Mouse (Mus musculus) hindbrain, postnatal 0 days (tissue): ENCODE results near the gene Kcnj14. TPM values are rescaled to one million over a fixed set of nuclear protein-coding genes. Genes with fewer than 3 reads are reported as not detected.
A peak's percentile ranks its signal among the peaks of the same experiment; 100 is the strongest.

Experiments used
- ATAC-seq: fragments of 200-750 bp; cut with Nextera tagmentation; 2 replicates; pipeline ENCODE4 v1.8.0; 2017; ENCODE audit warnings: mild to moderate bottlenecking, moderate TSS enrichment, moderate library complexity
- DNase-seq: peaks from one replicate; pipeline ENCODE4 v3.0.0-alpha.2; 2015; ENCODE audit warnings: low spot score
- H3K27ac ChIP-seq: fragments of 300-500 bp; sonication (generic); 2 replicates; pipeline ENCODE4 v1.5.1; 2014; ENCODE audit warnings: mild to moderate bottlenecking
- H3K27me3 ChIP-seq: fragments of 300-500 bp; sonication (generic); 2 replicates; pipeline ENCODE4 v1.6.1; 2014; ENCODE audit warnings: low read length, mixed read lengths; ENCODE audit not compliant: insufficient read depth
- H3K36me3 ChIP-seq: fragments of 300-500 bp; sonication (generic); 2 replicates; pipeline ENCODE4 v1.6.1; 2014; ENCODE audit warnings: low read length, mixed read lengths; ENCODE audit not compliant: insufficient read depth
- H3K4me1 ChIP-seq: fragments of 300-500 bp; sonication (generic); 2 replicates; pipeline ENCODE4 v1.6.1; 2014; ENCODE audit warnings: antibody characterized with exemption, low read length, mixed read lengths; ENCODE audit not compliant: insufficient read depth
- H3K4me2 ChIP-seq: fragments of 300-500 bp; sonication (generic); 2 replicates; pipeline ENCODE4 v1.6.1; 2014; ENCODE audit warnings: low read depth, mild to moderate bottlenecking, low read length, moderate library complexity, mixed read lengths
- H3K4me3 ChIP-seq: fragments of 300-500 bp; sonication (generic); 2 replicates; pipeline ENCODE4 v1.5.1; 2014; ENCODE audit warnings: low read length
- H3K9ac ChIP-seq: fragments of 300-500 bp; sonication (generic); replicated peaks from 2 replicates; pipeline ENCODE4 v1.6.1; 2014; ENCODE audit warnings: mild to moderate bottlenecking, low read length, moderate library complexity, mixed read lengths
- H3K9me3 ChIP-seq: fragments of 300-500 bp; sonication (generic); 2 replicates; pipeline ENCODE4 v1.6.1; 2016; ENCODE audit warnings: low read length, mixed read lengths
- CTCF ChIP-seq: IDR thresholded peaks from 2 replicates; pipeline ENCODE4 v1.5.1; 2016; ENCODE audit warnings: antibody characterized with exemption, control low read depth, low read depth
- WGBS: fragments of 180-500 bp; shearing (Covaris S2); extraction: QIAGEN DNeasy Blood & Tissue Kit; methylation state at CpG from one replicate; pipeline ENCODE4 v1.1.7; 2014; 5-methylcytosine and 5-hydroxymethylcytosine counted together
- polyA plus RNA-seq: library from polyadenylated mRNA; unstranded; fragments of >200 nt; fragmentation: Nextera tagmentation; extraction: Ambion mirVana; gene quantifications from 2 replicates; pipeline ENCODE4 v1.2.1, GENCODE M21; 2015
- total RNA-seq: library from RNA; depleted of rRNA; stranded (reverse); fragments of >200 nt; gene quantifications from 2 replicates; pipeline ENCODE4 v1.2.3, GENCODE M21; 2014

Kcnj14 gene
- total and polyA plus RNA-seq, 2 experiments from 2014 or later: 0.89 to 1.4 TPM

GRCm38 (mm10) chr7:45790721-45791120, 33.9 kb downstream of the Kcnj14 start:
- 66% methylated on average over 6 of the region's 6 CpGs for WGBS
- Histone ChIP-seq H3K4me1 (peaks cover 6% of the 10 kb centered on the region; the same call in 1 of the 2 replicates), H3K27me3 (no peaks in the 10 kb centered on the region), H3K9me3 (no peaks in the 10 kb centered on the region), H3K36me3 (peaks cover 53% of the 10 kb centered on the region), H3K27ac (no peak overlapping the region), H3K4me3 (no peak overlapping the region), H3K4me2 (no peak overlapping the region), H3K9ac (no peak overlapping the region)
- TF ChIP-seq CTCF: no peak
- ATAC-seq (no peak), DNase-seq (no peak)

DNA sequence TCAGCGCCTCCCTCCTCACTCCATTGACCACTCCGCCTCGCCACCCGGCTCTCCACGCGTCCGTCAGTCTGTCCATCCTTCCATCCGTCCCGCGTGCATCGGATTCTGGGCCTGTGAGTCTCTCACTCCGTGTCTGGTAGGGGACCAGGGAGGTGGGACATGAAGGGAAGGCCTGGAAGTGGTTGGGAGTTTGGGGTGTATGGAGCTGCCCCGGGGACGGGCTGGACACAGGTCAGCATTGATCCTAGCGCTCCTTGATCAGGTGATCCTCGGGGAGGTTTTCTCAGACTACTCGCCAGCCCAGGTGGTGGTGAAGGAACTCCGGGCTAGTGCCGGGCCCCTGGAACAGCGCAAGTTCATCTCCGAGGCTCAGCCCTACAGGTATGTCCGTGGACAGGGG, 36.9 kb downstream of the Kcnj14 start:
- no peaks in the 10 kb centered on the region for H3K9me3 ChIP-seq
- H3K4me3 ChIP-seq: no peak overlapping the region
- no peak for ATAC-seq
- H3K27ac ChIP-seq: 0 out of 2 replicates have a peak overlapping the region, but pooled peaks have one; percentile 98
- no peak overlapping the region for H3K9ac ChIP-seq
- no peak for TF ChIP-seq CTCF
- WGBS: 87% methylated on average over 22 of the region's 22 CpGs
- H3K4me2 ChIP-seq: peak overlapping the region; percentile 86
- peaks cover 6% of the 10 kb centered on the region; the same call in 1 of the 2 replicates for H3K4me1 ChIP-seq
- no peaks in the 10 kb centered on the region for H3K27me3 ChIP-seq
- peaks cover 36% of the 10 kb centered on the region for H3K36me3 ChIP-seq
- DNase-seq: no peak

DNA sequence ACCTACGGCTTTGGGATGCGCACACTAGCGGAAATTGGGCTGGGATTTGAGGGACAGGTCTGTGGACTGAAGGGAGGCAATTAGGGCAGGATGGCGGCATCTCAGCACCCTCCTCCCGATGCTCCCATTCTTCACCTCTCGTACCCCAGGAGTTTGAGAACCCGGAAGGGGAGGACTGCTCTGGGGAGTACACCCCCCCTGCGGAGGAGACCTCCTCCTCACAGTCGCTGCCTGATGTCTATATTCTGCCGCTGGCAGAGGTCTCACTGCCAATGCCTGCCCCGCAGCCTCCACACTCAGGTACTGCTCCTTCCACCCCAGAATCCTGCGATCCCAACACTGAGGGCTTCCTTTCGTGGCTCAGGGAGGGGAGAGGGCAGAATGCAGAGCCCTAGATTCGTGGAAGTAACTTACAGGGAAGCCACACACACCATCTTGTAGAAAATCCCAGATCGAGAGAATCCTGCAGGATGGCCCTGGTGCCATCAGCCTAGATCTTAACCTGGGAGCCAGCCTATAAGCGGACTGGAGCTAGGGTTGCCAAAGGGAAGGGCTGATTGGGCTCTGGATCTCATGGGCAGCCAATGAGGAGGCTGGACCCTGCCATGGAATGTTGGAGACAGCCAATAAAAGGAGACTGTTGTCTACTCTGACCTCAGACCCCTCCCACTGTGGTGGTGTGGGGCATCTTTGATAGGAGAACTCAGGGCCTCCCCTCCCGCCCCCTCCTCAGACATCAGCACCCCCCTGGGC, 37.7 kb downstream of the Kcnj14 start:
- 14% methylated on average over 17 of the region's 17 CpGs for WGBS

GRCm38 (mm10) chr7:45786136-45786578, 38.4 kb downstream of the Kcnj14 start:
- Histone ChIP-seq H3K27ac (peak overlapping the region; percentile 98), H3K4me3 (peak overlapping the region; percentile 93), H3K27me3 (no peaks in the 10 kb centered on the region), H3K4me2 (peak overlapping the region; percentile 86), H3K9me3 (no peaks in the 10 kb centered on the region), H3K36me3 (peaks cover 28% of the 10 kb centered on the region), H3K4me1 (peaks cover 6% of the 10 kb centered on the region; the same call in 1 of the 2 replicates), H3K9ac (peak overlapping the region; percentile 90)
- WGBS: 1% methylated on average over 14 of the region's 14 CpGs
- TF ChIP-seq CTCF: no peak
- DNase-seq: peak; percentile 91
- ATAC-seq: peak; percentile 60

More for the DNA sequence above, 37.7 kb downstream of the Kcnj14 start:
- H3K27me3 ChIP-seq: no peaks in the 10 kb centered on the region
- peak; percentile 82 for DNase-seq
- H3K9ac ChIP-seq: peak overlapping the region; percentile 90
- H3K4me1 ChIP-seq: peaks cover 6% of the 10 kb centered on the region; the same call in 1 of the 2 replicates
- H3K4me2 ChIP-seq: peak overlapping the region; percentile 86
- no peak for TF ChIP-seq CTCF
- peak overlapping the region; percentile 98 for H3K27ac ChIP-seq
- peaks cover 28% of the 10 kb centered on the region for H3K36me3 ChIP-seq
- ATAC-seq: peak; percentile 30
- H3K9me3 ChIP-seq: no peaks in the 10 kb centered on the region
- peak overlapping the region; percentile 93 for H3K4me3 ChIP-seq

DNA sequence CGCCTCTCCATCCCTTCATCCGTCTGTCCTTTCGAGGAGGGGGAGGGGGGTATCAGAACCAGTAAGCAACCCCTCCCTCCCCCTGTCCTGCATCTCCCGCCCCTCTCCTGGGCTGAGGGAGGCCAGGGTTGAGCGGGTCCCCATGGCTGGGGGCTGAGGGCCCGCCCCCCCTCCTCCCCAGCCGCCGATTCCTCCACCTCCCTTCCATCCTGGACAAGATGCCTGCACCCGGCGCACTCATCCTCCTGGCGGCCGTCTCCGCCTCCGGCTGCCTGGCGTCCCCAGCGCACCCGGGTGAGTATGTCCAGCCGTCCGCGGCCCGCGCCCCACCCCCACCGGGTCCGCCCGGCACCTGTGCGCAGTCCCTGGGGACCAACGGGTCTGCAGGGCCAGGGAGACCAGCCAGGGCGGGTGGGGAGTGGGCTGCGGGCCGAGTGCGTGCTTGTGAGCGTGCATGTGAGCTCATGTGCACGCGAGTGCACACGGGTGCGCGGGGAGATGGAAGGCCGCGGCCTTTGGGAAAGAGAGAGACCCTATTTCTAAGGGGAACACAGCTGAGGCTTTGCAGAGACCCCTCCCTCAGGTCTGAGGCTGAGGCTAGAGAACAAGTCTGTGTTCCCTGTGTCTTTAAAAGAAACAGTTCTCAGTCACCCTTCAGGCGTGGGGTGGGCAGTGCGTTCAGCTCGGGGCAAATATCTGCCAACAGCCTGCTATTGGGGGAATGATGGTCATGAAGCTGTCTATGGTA, 39.0 kb downstream of the Kcnj14 start:
- DNase-seq: peak; percentile 76
- Histone ChIP-seq H3K4me2 (peak overlapping the region; percentile 86), H3K27me3 (no peaks in the 10 kb centered on the region), H3K9me3 (no peaks in the 10 kb centered on the region), H3K27ac (peak overlapping the region; percentile 98), H3K36me3 (peaks cover 22% of the 10 kb centered on the region), H3K4me3 (peak overlapping the region; percentile 93), H3K9ac (peak overlapping the region; percentile 90), H3K4me1 (peaks cover 6% of the 10 kb centered on the region; the same call in 1 of the 2 replicates)
- WGBS: 0% methylated on average over 34 of the region's 42 CpGs
- ATAC-seq: peak; percentile 46
- TF ChIP-seq CTCF: no peak; the same call in 1 of the 2 replicates

DNA sequence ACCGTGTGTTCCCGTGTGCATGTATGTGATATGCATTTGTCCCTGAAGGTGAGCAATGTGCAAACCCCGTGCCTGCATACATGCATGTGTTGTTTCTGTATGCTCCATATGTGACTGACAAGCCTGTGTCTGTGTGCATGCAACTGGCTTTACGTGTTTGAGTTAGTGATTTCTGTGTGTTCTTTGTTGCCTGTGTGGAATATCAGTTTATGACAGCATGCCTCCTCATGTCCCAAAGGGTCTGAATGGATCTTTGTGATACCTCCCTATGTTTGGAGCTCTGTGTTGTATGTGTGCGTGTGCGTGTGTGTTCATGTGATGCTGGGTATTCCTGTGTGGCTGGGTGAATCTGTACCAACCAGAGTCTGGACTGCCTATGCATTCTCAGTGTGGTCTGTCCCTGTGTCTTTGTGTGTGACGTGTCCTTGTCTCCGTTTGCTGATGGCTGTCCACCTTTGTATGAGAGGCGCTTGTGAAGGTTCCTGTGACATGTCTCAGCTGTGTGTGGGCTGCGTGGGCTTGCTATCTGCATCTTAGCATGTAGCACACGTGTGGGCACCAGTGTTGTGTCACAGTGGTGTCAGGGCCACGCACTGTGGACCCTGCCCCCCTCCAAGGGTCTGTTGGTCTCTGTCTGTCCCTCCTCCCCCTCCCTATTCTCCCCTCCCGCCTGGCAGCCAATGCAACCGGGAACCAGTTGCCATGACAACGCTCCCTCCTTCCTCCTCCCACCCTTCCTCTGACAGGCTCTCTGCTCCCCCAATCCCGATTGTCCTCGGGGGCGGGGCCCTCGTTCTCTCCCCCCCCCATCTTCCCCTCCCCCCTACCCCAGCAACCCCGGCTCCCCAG, 39.8 kb downstream of the Kcnj14 start, which contains the start of gene Sult2b1:
TSS of gene Sult2b1 (minus strand) at position 146 of the 849 bp plus-strand sequence.
- Histone ChIP-seq H3K4me3 (peak within 1 kb of the TSS; percentile 93), H3K27ac (peak within 1 kb of the TSS; percentile 98), H3K9me3 (no peaks in the 10 kb centered on the region), H3K4me2 (peak within 1 kb of the TSS; percentile 86), H3K9ac (peak within 1 kb of the TSS; percentile 90), H3K4me1 (peaks cover 6% of the 10 kb centered on the region; the same call in 1 of the 2 replicates), H3K36me3 (peaks cover 18% of the 10 kb centered on the region), H3K27me3 (no peaks in the 10 kb centered on the region)
- whole genome bisulfite sequencing: 11% methylated on average over 20 of the region's 20 CpGs
- TF ChIP-seq CTCF: 0 out of 2 replicates have a peak, but pooled peaks have one; percentile 1
- ATAC-seq: peak; percentile 81
- DNase-seq: peak; percentile 98
